Mouse (Mus musculus): Measurements from ENCODE around the gene Trem2. TPM values are rescaled to one million over a fixed set of nuclear protein-coding genes. Genes with fewer than 3 reads are reported as not detected.

Gene Trem2
- polyA plus RNA-seq, 1 experiment from 2014 or later = 4.5 TPM

- Histone ChIP-seq H3K4me1 (replicated peaks; ENCODE audit: control insufficient read depth, insufficient read depth, low read length) (no peaks in the 10 kb centered on the region), H3K9ac (ENCODE audit: low read length) (no peak overlapping the region), H3K4me2 (ENCODE audit: low read depth, low read length) (no peak overlapping the region), H3K27ac (ENCODE audit: low read length) (no peak overlapping the region), H3K4me3 (ENCODE audit: low read length) (no peak overlapping the region), H3K36me3 (ENCODE audit: control insufficient read depth, insufficient read depth, low read length) (peaks cover 37% of the 10 kb centered on the region), H3K9me3 (ENCODE audit: control insufficient read depth, low read length) (no peaks in the 10 kb centered on the region), H3K27me3 (ENCODE audit: control insufficient read depth, insufficient read depth, low read depth, low read length) (no peaks in the 10 kb centered on the region)
- no peak for ATAC-seq (ENCODE audit: low read depth)
- 62% methylated on average over 2 of the region's 2 CpGs for WGBS
Measured at GRCm38 (mm10) chr17:48385786-48386461, 39.7 kb downstream of the Trem2 start.

- H3K4me2 ChIP-seq (ENCODE audit: low read depth, low read length) = no peak overlapping the region
- peaks cover 64% of the 10 kb centered on the region for H3K36me3 ChIP-seq (ENCODE audit: control insufficient read depth, insufficient read depth, low read length)
- no peaks in the 10 kb centered on the region for H3K27me3 ChIP-seq (ENCODE audit: control insufficient read depth, insufficient read depth, low read depth, low read length)
- H3K4me3 ChIP-seq (ENCODE audit: low read length) = no peak overlapping the region
- 89% methylated on average over 2 of the region's 2 CpGs for WGBS
- H3K27ac ChIP-seq (ENCODE audit: low read length) = no peak overlapping the region
- no peak overlapping the region for H3K9ac ChIP-seq (ENCODE audit: low read length)
- H3K9me3 ChIP-seq (ENCODE audit: control insufficient read depth, low read length) = no peaks in the 10 kb centered on the region
- no peak for ATAC-seq (ENCODE audit: low read depth)
- H3K4me1 ChIP-seq (replicated peaks; ENCODE audit: control insufficient read depth, insufficient read depth, low read length) = no peaks in the 10 kb centered on the region
Measured at GRCm38 (mm10) chr17:48388666-48389065, 42.5 kb downstream of the Trem2 start.

GRCm38 (mm10) chr17:48389442-48389841, 43.2 kb downstream of the Trem2 start:
- Histone ChIP-seq H3K9ac (ENCODE audit: low read length) (no peak overlapping the region), H3K27ac (ENCODE audit: low read length) (no peak overlapping the region), H3K36me3 (ENCODE audit: control insufficient read depth, insufficient read depth, low read length) (peaks cover 66% of the 10 kb centered on the region), H3K4me1 (replicated peaks; ENCODE audit: control insufficient read depth, insufficient read depth, low read length) (no peaks in the 10 kb centered on the region), H3K9me3 (ENCODE audit: control insufficient read depth, low read length) (no peaks in the 10 kb centered on the region), H3K27me3 (ENCODE audit: control insufficient read depth, insufficient read depth, low read depth, low read length) (no peaks in the 10 kb centered on the region), H3K4me3 (ENCODE audit: low read length) (no peak overlapping the region), H3K4me2 (ENCODE audit: low read depth, low read length) (no peak overlapping the region)
- no peak for ATAC-seq (ENCODE audit: low read depth)
- WGBS = 84% methylated on average over 5 of the region's 5 CpGs

GRCm38 (mm10) chr17:48391446-48391845, 45.2 kb downstream of the Trem2 start:
- H3K27ac ChIP-seq (ENCODE audit: low read length) = no peak overlapping the region
- peaks cover 78% of the 10 kb centered on the region for H3K36me3 ChIP-seq (ENCODE audit: control insufficient read depth, insufficient read depth, low read length)
- no peak overlapping the region for H3K9ac ChIP-seq (ENCODE audit: low read length)
- no peaks in the 10 kb centered on the region for H3K9me3 ChIP-seq (ENCODE audit: control insufficient read depth, low read length)
- 82% methylated on average over 5 of the region's 5 CpGs for WGBS
- no peak overlapping the region for H3K4me3 ChIP-seq (ENCODE audit: low read length)
- no peaks in the 10 kb centered on the region for H3K4me1 ChIP-seq (replicated peaks; ENCODE audit: control insufficient read depth, insufficient read depth, low read length)
- no peaks in the 10 kb centered on the region for H3K27me3 ChIP-seq (ENCODE audit: control insufficient read depth, insufficient read depth, low read depth, low read length)
- H3K4me2 ChIP-seq (ENCODE audit: low read depth, low read length) = no peak overlapping the region
- no peak for ATAC-seq (ENCODE audit: low read depth)

GRCm38 (mm10) chr17:48392616-48393015, 46.4 kb downstream of the Trem2 start:
- H3K4me3 ChIP-seq (ENCODE audit: low read length) = no peak overlapping the region
- H3K27ac ChIP-seq (ENCODE audit: low read length) = no peak overlapping the region
- no peaks in the 10 kb centered on the region for H3K27me3 ChIP-seq (ENCODE audit: control insufficient read depth, insufficient read depth, low read depth, low read length)
- H3K9me3 ChIP-seq (ENCODE audit: control insufficient read depth, low read length) = no peaks in the 10 kb centered on the region
- H3K36me3 ChIP-seq (ENCODE audit: control insufficient read depth, insufficient read depth, low read length) = peaks cover 69% of the 10 kb centered on the region
- WGBS = 87% methylated on average over 3 of the region's 3 CpGs
- H3K4me2 ChIP-seq (ENCODE audit: low read depth, low read length) = no peak overlapping the region
- H3K9ac ChIP-seq (ENCODE audit: low read length) = no peak overlapping the region
- no peak for ATAC-seq (ENCODE audit: low read depth)
- no peaks in the 10 kb centered on the region for H3K4me1 ChIP-seq (replicated peaks; ENCODE audit: control insufficient read depth, insufficient read depth, low read length)

GRCm38 (mm10) chr17:48401710-48402109, 55.5 kb downstream of the Trem2 start:
- H3K4me3 ChIP-seq (ENCODE audit: low read length) = no peak overlapping the region
- no peak overlapping the region for H3K27ac ChIP-seq (ENCODE audit: low read length)
- no peaks in the 10 kb centered on the region for H3K27me3 ChIP-seq (ENCODE audit: control insufficient read depth, insufficient read depth, low read depth, low read length)
- no peak overlapping the region for H3K9ac ChIP-seq (ENCODE audit: low read length)
- no peak overlapping the region for H3K4me2 ChIP-seq (ENCODE audit: low read depth, low read length)
- H3K36me3 ChIP-seq (ENCODE audit: control insufficient read depth, insufficient read depth, low read length) = peaks cover 20% of the 10 kb centered on the region
- ATAC-seq (ENCODE audit: low read depth) = no peak
- no peaks in the 10 kb centered on the region for H3K9me3 ChIP-seq (ENCODE audit: control insufficient read depth, low read length)
- 87% methylated on average over 4 of the region's 4 CpGs for WGBS
- H3K4me1 ChIP-seq (replicated peaks; ENCODE audit: control insufficient read depth, insufficient read depth, low read length) = no peaks in the 10 kb centered on the region

GRCm38 (mm10) chr17:48402751-48403150, 56.5 kb downstream of the Trem2 start:
- Histone ChIP-seq H3K27ac (ENCODE audit: low read length) (no peak overlapping the region), H3K4me1 (replicated peaks; ENCODE audit: control insufficient read depth, insufficient read depth, low read length) (peaks cover 9% of the 10 kb centered on the region), H3K9ac (ENCODE audit: low read length) (no peak overlapping the region), H3K36me3 (ENCODE audit: control insufficient read depth, insufficient read depth, low read length) (peaks cover 20% of the 10 kb centered on the region), H3K4me3 (ENCODE audit: low read length) (no peak overlapping the region), H3K9me3 (ENCODE audit: control insufficient read depth, low read length) (no peaks in the 10 kb centered on the region), H3K4me2 (ENCODE audit: low read depth, low read length) (no peak overlapping the region), H3K27me3 (ENCODE audit: control insufficient read depth, insufficient read depth, low read depth, low read length) (no peaks in the 10 kb centered on the region)
- ATAC-seq (ENCODE audit: low read depth) = no peak
- 90% methylated on average over 3 of the region's 3 CpGs for WGBS

Other genes starting within 250 kb of the Trem2 start
- gene 9830107B12Rik, start 200.1 kb upstream of the Trem2 start, polyA plus RNA-seq (2015; fragmentation: Nextera tagmentation; extraction: Ambion mirVana) = not detected in 2 replicates
- 0.36 TPM in 1 of 2 replicates, not detected in the other for gene A530064D06Rik, start 179.1 kb upstream of the Trem2 start, polyA plus RNA-seq (2015; fragmentation: Nextera tagmentation; extraction: Ambion mirVana)
- gene Trem1, start 113.6 kb upstream of the Trem2 start, polyA plus RNA-seq (2015; fragmentation: Nextera tagmentation; extraction: Ambion mirVana) = 0.20 and 0.43 TPM in 2 replicates
- gene Trem3, start 98.6 kb upstream of the Trem2 start, polyA plus RNA-seq (2015; fragmentation: Nextera tagmentation; extraction: Ambion mirVana) = 0.29 and 0.51 TPM in 2 replicates
- 0.31 TPM in 2 replicates for gene Treml4, start 82.1 kb upstream of the Trem2 start, polyA plus RNA-seq (2015; fragmentation: Nextera tagmentation; extraction: Ambion mirVana)
- 0.34 and 0.40 TPM in 2 replicates for gene Treml2, start 46.9 kb upstream of the Trem2 start, polyA plus RNA-seq (2015; fragmentation: Nextera tagmentation; extraction: Ambion mirVana)
- 0.34 and 0.70 TPM in 2 replicates for gene B430306N03Rik, start 30.3 kb upstream of the Trem2 start, polyA plus RNA-seq (2015; fragmentation: Nextera tagmentation; extraction: Ambion mirVana)
- gene Treml1, start 13.5 kb downstream of the Trem2 start, polyA plus RNA-seq (2015; fragmentation: Nextera tagmentation; extraction: Ambion mirVana) = 2.3 and 2.6 TPM in 2 replicates
- gene Nfya, start 63.5 kb downstream of the Trem2 start, polyA plus RNA-seq (2015; fragmentation: Nextera tagmentation; extraction: Ambion mirVana) = 18.1 and 19.7 TPM in 2 replicates
- gene Oard1, start 63.6 kb downstream of the Trem2 start, polyA plus RNA-seq (2015; fragmentation: Nextera tagmentation; extraction: Ambion mirVana) = 67.8 and 68.4 TPM in 2 replicates
- 9.9 and 10.5 TPM in 2 replicates for gene Apobec2, start 86.5 kb downstream of the Trem2 start, polyA plus RNA-seq (2015; fragmentation: Nextera tagmentation; extraction: Ambion mirVana)
- gene Tspo2, start 105.1 kb downstream of the Trem2 start, polyA plus RNA-seq (2015; fragmentation: Nextera tagmentation; extraction: Ambion mirVana) = 2.6 and 3.2 TPM in 2 replicates
- gene Unc5cl, start 108.5 kb downstream of the Trem2 start, polyA plus RNA-seq (2015; fragmentation: Nextera tagmentation; extraction: Ambion mirVana) = 2.7 and 3.6 TPM in 2 replicates